Mouse (Mus musculus) lung, postnatal 25 days (tissue): ENCODE data around the gene Gas2l2.

Experiments
- DNase-seq: peaks from one replicate; pipeline ENCODE4 v3.0.0; 2022; ENCODE audit warnings: low spot score

The Gas2l2 gene

GRCm38 (mm10) chr11:83442596-83443267 lies 13.5 kb upstream of the Gas2l2 start:
- DNase-seq, result peak; percentile 80

- no peak for DNase-seq
Measured at GRCm38 (mm10) chr11:83441235-83441634, 12.0 kb upstream of the Gas2l2 start.

- peak; percentile 88 for DNase-seq
Measured at GRCm38 (mm10) chr11:83440081-83441064, 11.1 kb upstream of the Gas2l2 start.

GRCm38 (mm10) chr11:83439426-83440060 lies 10.3 kb upstream of the Gas2l2 start:
- no peak for DNase-seq

- no peak for DNase-seq
Measured at GRCm38 (mm10) chr11:83437377-83437776, 8.1 kb upstream of the Gas2l2 start, which contains the start of gene 1700020L24Rik. Gene 1700020L24Rik (plus strand): TSS chr11:83437677.

- no peak for DNase-seq
Measured at GRCm38 (mm10) chr11:83432533-83432932, 3.3 kb upstream of the Gas2l2 start.

- DNase-seq, result peak; percentile 31
Measured at GRCm38 (mm10) chr11:83426964-83427363, 2.3 kb downstream of the Gas2l2 start.

GRCm38 (mm10) chr11:83424681-83425080 lies 4.6 kb downstream of the Gas2l2 start:
- DNase-seq, result peak; percentile 71

- peak; percentile 56 for DNase-seq
Measured at GRCm38 (mm10) chr11:83421305-83421704, 8.0 kb downstream of the Gas2l2 start.

GRCm38 (mm10) chr11:83420338-83420737 lies 8.9 kb downstream of the Gas2l2 start:
- DNase-seq, result no peak

- no peak for DNase-seq
Measured at GRCm38 (mm10) chr11:83418566-83418965, 10.7 kb downstream of the Gas2l2 start.

- no peak for DNase-seq
Measured at GRCm38 (mm10) chr11:83417708-83418107, 11.5 kb downstream of the Gas2l2 start.

GRCm38 (mm10) chr11:83417080-83417479 lies 12.2 kb downstream of the Gas2l2 start:
- peak; percentile 57 for DNase-seq

- DNase-seq, result no peak
Measured at GRCm38 (mm10) chr11:83410510-83410909, 18.7 kb downstream of the Gas2l2 start.

- DNase-seq, result no peak
Measured at GRCm38 (mm10) chr11:83409792-83410291, 19.4 kb downstream of the Gas2l2 start.

GRCm38 (mm10) chr11:83409087-83409754 lies 20.0 kb downstream of the Gas2l2 start, which contains the start of gene Rasl10b:
Gene Rasl10b (plus strand): TSS chr11:83409137.
- DNase-seq, result no peak

GRCm38 (mm10) chr11:83408242-83408641 lies 21.0 kb downstream of the Gas2l2 start:
- DNase-seq, result no peak

- DNase-seq, result no peak
Measured at GRCm38 (mm10) chr11:83406391-83406790, 22.9 kb downstream of the Gas2l2 start.

- DNase-seq, result no peak
Measured at GRCm38 (mm10) chr11:83403787-83404186, 25.5 kb downstream of the Gas2l2 start.

GRCm38 (mm10) chr11:83398724-83399123 lies 30.5 kb downstream of the Gas2l2 start:
- DNase-seq, result no peak

- DNase-seq, result peak; percentile 42
Measured at GRCm38 (mm10) chr11:83397626-83398025, 31.6 kb downstream of the Gas2l2 start.
